Mouse (Mus musculus) intestine, postnatal 0 days (tissue): ENCODE results near the gene Tnf. TPM values are rescaled to one million over a fixed set of nuclear protein-coding genes. Genes with fewer than 3 reads are reported as not detected.

ENCODE experiments used
- ATAC-seq: fragments of 200-750 bp; cut with Nextera tagmentation; 2 replicates; pipeline ENCODE4 v1.8.0; 2017; ENCODE audit warnings: mild to moderate bottlenecking, moderate TSS enrichment, moderate library complexity
- H3K27ac ChIP-seq: fragments of 300-500 bp; sonication (generic); 2 replicates; pipeline ENCODE4 v1.5.1; 2014; ENCODE audit warnings: mild to moderate bottlenecking, low read depth, low read length, moderate library complexity
- H3K27me3 ChIP-seq: fragments of 300-500 bp; sonication (generic); replicated peaks from 2 replicates; pipeline ENCODE4 v1.6.1; 2014; ENCODE audit warnings: low read length, mixed read lengths; ENCODE audit not compliant: control insufficient read depth, insufficient read depth
- H3K36me3 ChIP-seq: fragments of 300-500 bp; sonication (generic); 2 replicates; pipeline ENCODE4 v1.6.1; 2014; ENCODE audit warnings: mild to moderate bottlenecking, moderate library complexity; ENCODE audit not compliant: control insufficient read depth, insufficient read depth
- H3K4me1 ChIP-seq: fragments of 300-500 bp; sonication (generic); replicated peaks from 2 replicates; pipeline ENCODE4 v1.6.1; 2014; ENCODE audit warnings: antibody characterized with exemption, low read length, mixed read lengths; ENCODE audit not compliant: control insufficient read depth, insufficient read depth
- H3K4me2 ChIP-seq: fragments of 300-500 bp; sonication (generic); replicated peaks from 2 replicates; pipeline ENCODE4 v1.6.1; 2014; ENCODE audit warnings: low read depth, mild to moderate bottlenecking, moderate library complexity
- H3K4me3 ChIP-seq: fragments of 300-500 bp; sonication (generic); 2 replicates; pipeline ENCODE4 v1.5.1; 2014; ENCODE audit warnings: low read depth, low read length
- H3K9ac ChIP-seq: fragments of 300-500 bp; sonication (generic); 2 replicates; pipeline ENCODE4 v1.6.1; 2014; ENCODE audit warnings: mild to moderate bottlenecking, low read depth, low read length
- H3K9me3 ChIP-seq: fragments of 300-500 bp; sonication (generic); 2 replicates; pipeline ENCODE4 v1.6.1; 2016; ENCODE audit warnings: mixed run types; ENCODE audit not compliant: control insufficient read depth
- CTCF ChIP-seq: sonication (generic); IDR thresholded peaks from 2 replicates; pipeline ENCODE4 v1.5.1; 2016; ENCODE audit warnings: low read depth, mild to moderate bottlenecking, control low read depth, antibody characterized with exemption, moderate library complexity
- WGBS: fragments of 180-500 bp; shearing (Covaris S2); extraction: QIAGEN DNeasy Blood & Tissue Kit; methylation state at CpG from one replicate; pipeline ENCODE4 v1.1.7; 2014; 5-methylcytosine and 5-hydroxymethylcytosine counted together
- polyA plus RNA-seq: library from polyadenylated mRNA; unstranded; fragments of >200 nt; fragmentation: Nextera tagmentation; extraction: Ambion mirVana; gene quantifications from 2 replicates; pipeline ENCODE4 v1.2.1, GENCODE M21; 2015

Gene Tnf
- polyA plus RNA-seq, 1 experiment from 2014 or later, result 0.27 TPM

DNA sequence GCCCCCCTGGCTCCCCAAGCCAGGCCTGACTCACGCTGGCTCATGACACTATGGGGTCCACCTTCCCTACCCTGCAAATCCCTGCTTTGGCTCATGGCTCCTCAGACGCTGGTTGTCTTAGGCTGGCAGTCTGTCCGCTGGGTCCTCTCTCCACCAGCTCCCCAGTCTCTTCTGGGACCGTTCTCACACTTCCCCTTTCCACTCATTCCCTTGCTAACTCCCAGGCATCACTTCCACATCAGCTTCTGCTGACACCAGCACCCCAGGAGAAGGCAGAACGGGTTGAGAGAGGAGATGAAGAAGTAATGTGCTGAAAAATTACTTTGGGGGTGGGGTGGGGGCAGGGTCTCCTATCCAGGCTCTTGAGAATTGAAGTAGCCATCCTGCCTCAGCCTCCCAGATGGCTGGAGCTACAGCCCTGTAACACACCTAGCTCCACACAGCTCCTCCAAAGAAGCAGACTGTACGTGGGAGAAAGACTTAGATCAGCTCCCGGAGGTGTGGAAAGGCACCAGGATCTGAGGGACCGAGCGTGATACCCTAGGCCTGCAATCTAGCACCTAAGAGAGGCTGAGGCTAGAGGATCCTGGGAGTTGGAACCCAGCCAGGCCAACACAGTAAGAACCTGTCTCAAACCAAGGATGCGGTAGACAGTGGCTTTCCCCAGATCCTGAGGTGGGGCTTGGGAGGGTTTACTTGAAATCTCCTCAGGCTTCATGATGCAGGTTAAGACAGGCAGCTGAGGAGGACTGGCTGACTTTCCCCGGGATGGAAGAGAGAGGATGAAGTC lies 29.2 kb downstream of the Tnf start:
- H3K27ac ChIP-seq, result peak overlapping the region; percentile 50; the same call in 1 of the 2 replicates
- WGBS, result 68% methylated on average over 11 of the region's 11 CpGs
- no peak overlapping the region for H3K4me2 ChIP-seq
- no peak overlapping the region for H3K4me3 ChIP-seq
- no peak for TF ChIP-seq CTCF
- H3K9ac ChIP-seq, result no peak overlapping the region
- H3K36me3 ChIP-seq, result no peaks in the 10 kb centered on the region
- no peaks in the 10 kb centered on the region for H3K9me3 ChIP-seq
- H3K27me3 ChIP-seq, result no peaks in the 10 kb centered on the region
- no peaks in the 10 kb centered on the region for H3K4me1 ChIP-seq
- ATAC-seq, result no peak

GRCm38 (mm10) chr17:35168541-35169207 lies 33.1 kb downstream of the Tnf start:
- H3K27ac ChIP-seq, result no peak overlapping the region
- peak; percentile 85 for TF ChIP-seq CTCF
- no peak overlapping the region for H3K4me3 ChIP-seq
- H3K27me3 ChIP-seq, result no peaks in the 10 kb centered on the region
- H3K36me3 ChIP-seq, result no peaks in the 10 kb centered on the region
- no peak overlapping the region for H3K4me2 ChIP-seq
- H3K9me3 ChIP-seq, result no peaks in the 10 kb centered on the region
- H3K4me1 ChIP-seq, result 0 out of 2 replicates have a peak, but pooled peaks cover under 1% of the 10 kb centered on the region
- ATAC-seq, result no peak
- H3K9ac ChIP-seq, result no peak overlapping the region
- WGBS, result 14% methylated on average over 4 of the region's 4 CpGs

DNA sequence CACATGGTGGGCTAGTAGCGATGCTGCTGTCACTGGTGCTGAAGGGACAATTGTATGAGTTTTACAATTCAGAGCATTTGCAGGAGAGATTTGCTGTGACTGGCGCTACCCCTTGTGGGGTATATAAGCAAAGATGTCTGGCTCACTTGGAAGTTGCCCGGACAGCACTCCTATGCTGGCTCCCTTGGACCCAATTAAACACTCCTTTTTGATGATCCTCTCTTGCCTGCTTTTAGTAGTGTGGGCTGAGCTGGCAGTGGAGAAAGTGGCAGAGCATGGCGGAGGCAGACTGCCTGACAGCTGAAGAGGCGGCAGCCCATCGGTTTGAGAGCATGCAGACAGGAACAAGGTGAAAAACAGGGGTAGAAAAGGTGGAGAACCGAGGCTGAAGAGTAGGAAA lies 34.0 kb downstream of the Tnf start:
- TF ChIP-seq CTCF, result no peak
- ATAC-seq, result no peak
- Histone ChIP-seq H3K27me3 (no peaks in the 10 kb centered on the region), H3K9ac (no peak overlapping the region), H3K36me3 (no peaks in the 10 kb centered on the region), H3K4me2 (no peak overlapping the region), H3K4me1 (peaks cover 4% of the 10 kb centered on the region; the same call in 1 of the 2 replicates), H3K9me3 (no peaks in the 10 kb centered on the region), H3K27ac (no peak overlapping the region), H3K4me3 (no peak overlapping the region)
- 89% methylated on average over 7 of the region's 7 CpGs for WGBS

DNA sequence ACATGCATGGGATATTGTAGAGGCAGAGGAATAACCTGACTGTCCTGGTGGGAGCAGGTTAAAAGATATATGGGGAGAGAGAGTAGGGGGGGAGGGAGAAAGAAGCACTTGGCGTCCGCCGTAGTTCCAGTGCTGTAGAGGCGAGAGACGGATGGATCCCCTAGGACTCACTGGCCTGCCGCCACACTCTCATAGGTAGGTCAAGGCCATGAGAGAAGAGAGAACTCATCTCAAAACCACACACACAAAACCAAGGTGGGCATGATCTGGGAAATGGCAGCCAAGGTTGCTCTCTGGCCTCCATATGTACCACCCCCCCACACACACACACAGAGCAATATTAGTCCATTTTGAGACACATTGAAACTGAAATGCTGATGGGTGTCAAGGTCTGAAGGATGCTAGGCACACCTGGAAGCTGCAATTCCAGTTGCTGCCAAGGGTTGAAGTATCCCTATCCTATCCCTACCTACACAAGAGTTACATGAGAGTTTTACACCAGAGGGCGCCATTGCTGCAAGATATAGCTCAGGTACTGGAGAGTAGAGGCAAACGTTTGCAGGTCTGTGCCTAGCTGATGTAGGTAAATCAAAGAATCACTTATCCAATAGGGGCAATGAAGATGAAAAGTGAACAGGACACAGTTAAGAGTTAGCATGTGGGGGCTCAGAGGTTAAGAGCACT lies 35.3 kb downstream of the Tnf start:
- Histone ChIP-seq H3K36me3 (peaks cover 8% of the 10 kb centered on the region), H3K4me2 (peak overlapping the region; percentile 55; the same call in 1 of the 2 replicates), H3K27ac (no peak overlapping the region), H3K9me3 (no peaks in the 10 kb centered on the region), H3K9ac (no peak overlapping the region), H3K4me1 (peaks cover 4% of the 10 kb centered on the region; the same call in 1 of the 2 replicates), H3K4me3 (no peak overlapping the region), H3K27me3 (no peaks in the 10 kb centered on the region)
- 73% methylated on average over 8 of the region's 8 CpGs for WGBS
- 0 out of 2 replicates have a peak, but pooled peaks have one; percentile 10 for ATAC-seq
- TF ChIP-seq CTCF, result peak; percentile 88

DNA sequence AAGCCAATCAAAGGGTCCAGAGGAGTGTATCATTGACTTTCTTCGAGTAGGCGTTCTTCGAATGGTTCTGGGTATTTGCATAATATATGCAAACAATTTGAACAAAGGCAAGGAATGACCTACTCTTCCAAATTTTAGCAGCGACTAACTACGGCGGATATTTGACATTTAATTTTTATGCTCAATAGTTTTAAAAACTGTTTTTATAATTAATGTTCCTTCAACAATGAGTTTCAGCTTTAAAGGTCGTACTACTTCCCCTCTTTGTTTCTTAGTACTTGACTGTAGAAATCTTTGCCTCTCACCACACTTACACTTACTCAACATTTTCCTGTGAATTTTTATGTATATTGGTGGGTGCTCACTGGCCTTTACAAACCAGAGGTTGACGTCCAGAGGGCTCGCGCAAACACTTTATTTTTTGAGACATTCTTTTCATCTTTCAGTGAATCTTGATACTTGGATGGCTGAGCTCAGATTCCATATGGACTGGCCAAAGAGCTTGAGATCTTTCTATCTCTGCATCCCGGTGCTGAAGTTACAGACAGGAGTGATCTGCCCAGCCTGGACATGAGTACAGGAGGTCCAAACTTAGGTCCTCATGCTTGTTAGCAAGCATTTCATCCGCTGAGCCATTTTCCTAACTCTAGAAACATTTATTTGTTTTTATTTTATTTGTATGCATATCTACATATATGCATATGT lies 36.2 kb downstream of the Tnf start:
- peak overlapping the region; percentile 55 for H3K4me2 ChIP-seq
- H3K9me3 ChIP-seq, result no peaks in the 10 kb centered on the region
- peaks cover 4% of the 10 kb centered on the region; the same call in 1 of the 2 replicates for H3K4me1 ChIP-seq
- H3K27me3 ChIP-seq, result no peaks in the 10 kb centered on the region
- TF ChIP-seq CTCF, result no peak
- 18% methylated on average over 12 of the region's 12 CpGs for WGBS
- peak overlapping the region; percentile 93 for H3K27ac ChIP-seq
- peaks cover 17% of the 10 kb centered on the region for H3K36me3 ChIP-seq
- ATAC-seq, result no peak
- H3K4me3 ChIP-seq, result peak overlapping the region; percentile 94
- H3K9ac ChIP-seq, result 0 out of 2 replicates have a peak overlapping the region, but pooled peaks have one; percentile 2
